Mouse (Mus musculus) kidney, postnatal 4 days (tissue): Measurements from ENCODE around the gene Pmel.

Experiments
- DNase-seq, 2 experiments: peaks; one replicate each; pipeline ENCODE4 v3.0.0; 2021; ENCODE audit warnings: mixed read lengths in 2 of 2

Pmel gene

GRCm38 (mm10) chr10:128748252-128748864 lies 44.4 kb downstream of the Pmel start:
- DNase-seq, result peak; percentile 86 to 92
